Mouse (Mus musculus): ENCODE results near the gene Cdh15.

DNA sequence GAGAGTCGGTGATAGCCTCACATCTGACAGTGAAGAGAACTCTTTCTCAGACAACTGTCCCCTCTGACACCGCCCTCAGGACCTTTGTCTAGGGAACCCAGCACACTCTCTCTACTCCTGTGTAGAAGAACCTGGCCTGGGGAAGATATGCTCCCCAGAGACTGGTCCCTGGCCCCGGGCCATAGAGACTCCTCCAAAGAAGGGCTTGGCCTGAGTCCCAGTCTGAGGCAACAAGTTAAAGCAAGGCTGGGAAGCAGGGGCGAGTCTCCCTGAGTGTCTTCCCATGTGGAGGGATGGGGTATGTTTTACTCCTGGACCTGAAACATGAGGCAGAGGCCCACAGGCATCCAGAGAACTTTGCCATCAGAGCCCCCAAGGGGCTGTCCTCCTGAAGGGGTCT lies 2.1 kb upstream of the Cdh15 start:
- TF ChIP-seq FLI1 (IDR thresholded peaks at IDR 0.05; ENCODE audit: low read length) (no peak), GATA1 (IDR thresholded peaks at IDR 0.05; ENCODE audit: borderline replicate concordance, low read length) (no peak)

Measured in megakaryocyte, embryonic 14.5 days (primary cell).